Mouse (Mus musculus): ENCODE data around the gene Gja8. TPM values are rescaled to one million over a fixed set of nuclear protein-coding genes. Genes with fewer than 3 reads are reported as not detected.
A peak's percentile ranks its signal among the peaks of the same experiment; 100 is the strongest.

Gja8 gene
- polyA plus RNA-seq, 1 experiment from 2014 or later, result not detected

GRCm38 (mm10) chr3:96924631-96925030, 1.2 kb downstream of the Gja8 start:
- Histone ChIP-seq H3K9me3 (no peaks in the 10 kb centered on the region), H3K4me3 (no peak overlapping the region), H3K27me3 (peaks cover 2% of the 10 kb centered on the region), H3K4me1 (no peaks in the 10 kb centered on the region), H3K36me3 (no peaks in the 10 kb centered on the region), H3K9ac (no peak overlapping the region), H3K27ac (no peak overlapping the region), H3K4me2 (no peak overlapping the region)
- 72% methylated on average over 4 of the region's 4 CpGs for WGBS
- ATAC-seq (ENCODE audit: insufficient number of reproducible peaks, low FRiP score, low TSS enrichment, low read depth), result no peak

- H3K27ac ChIP-seq, result no peak overlapping the region
- H3K4me3 ChIP-seq, result no peak overlapping the region
- ATAC-seq (ENCODE audit: insufficient number of reproducible peaks, low FRiP score, low TSS enrichment, low read depth), result no peak
- 15% methylated on average over 7 of the region's 7 CpGs for WGBS
- no peak overlapping the region for H3K4me2 ChIP-seq
- no peaks in the 10 kb centered on the region for H3K9me3 ChIP-seq
- peaks cover 26% of the 10 kb centered on the region for H3K27me3 ChIP-seq
- no peak overlapping the region for H3K9ac ChIP-seq
- H3K36me3 ChIP-seq, result no peaks in the 10 kb centered on the region
- no peaks in the 10 kb centered on the region for H3K4me1 ChIP-seq
These were observed 4.8 kb downstream of the Gja8 start for GRCm38 (mm10) chr3:96920991-96921390.

- peaks cover 4% of the 10 kb centered on the region; the same call in 1 of the 2 replicates for H3K4me1 ChIP-seq
- 49% methylated on average over 9 of the region's 9 CpGs for WGBS
- ATAC-seq (ENCODE audit: insufficient number of reproducible peaks, low FRiP score, low TSS enrichment, low read depth), result 0 out of 2 replicates have a peak, but pooled peaks have one; percentile 4
- peak overlapping the region; percentile 87 for H3K4me2 ChIP-seq
- peaks cover 19% of the 10 kb centered on the region; the same call in 1 of the 2 replicates for H3K27me3 ChIP-seq
- no peaks in the 10 kb centered on the region for H3K9me3 ChIP-seq
- H3K9ac ChIP-seq, result peak overlapping the region; percentile 89; the same call in 1 of the 2 replicates
- peak overlapping the region; percentile 97 for H3K4me3 ChIP-seq
- H3K36me3 ChIP-seq, result no peaks in the 10 kb centered on the region
- H3K27ac ChIP-seq, result no peak overlapping the region
These were observed 20.2 kb downstream of the Gja8 start for GRCm38 (mm10) chr3:96905592-96905991.

- peaks cover 4% of the 10 kb centered on the region; the same call in 1 of the 2 replicates for H3K4me1 ChIP-seq
- H3K4me2 ChIP-seq, result peak within 1 kb of the TSS; percentile 87
- peak within 1 kb of the TSS; percentile 97 for H3K4me3 ChIP-seq
- peak within 1 kb of the TSS; percentile 89 for H3K9ac ChIP-seq
- WGBS, result under 1% methylated on average over 40 of the region's 40 CpGs
- no peaks in the 10 kb centered on the region for H3K9me3 ChIP-seq
- peaks cover 16% of the 10 kb centered on the region; the same call in 1 of the 2 replicates for H3K27me3 ChIP-seq
- H3K36me3 ChIP-seq, result no peaks in the 10 kb centered on the region
- ATAC-seq (ENCODE audit: insufficient number of reproducible peaks, low FRiP score, low TSS enrichment, low read depth), result peak; percentile 86
- H3K27ac ChIP-seq, result no peak within 1 kb of the TSS; the same call in 1 of the 2 replicates
These were observed 20.8 kb downstream of the Gja8 start, which contains the start of gene Gpr89 for GRCm38 (mm10) chr3:96904851-96905541. Gene Gpr89, minus strand, starts transcription at chr3:96905346.

GRCm38 (mm10) chr3:96904393-96904792, 21.4 kb downstream of the Gja8 start, which contains the start of gene Gja5:
Gene Gja5, plus strand, starts transcription at chr3:96904693.
- peak within 1 kb of the TSS; percentile 89 for H3K9ac ChIP-seq
- H3K4me3 ChIP-seq, result peak within 1 kb of the TSS; percentile 97
- peaks cover 16% of the 10 kb centered on the region; the same call in 1 of the 2 replicates for H3K27me3 ChIP-seq
- peaks cover 4% of the 10 kb centered on the region; the same call in 1 of the 2 replicates for H3K4me1 ChIP-seq
- ATAC-seq (ENCODE audit: insufficient number of reproducible peaks, low FRiP score, low TSS enrichment, low read depth), result no peak
- no peak within 1 kb of the TSS; the same call in 1 of the 2 replicates for H3K27ac ChIP-seq
- peak within 1 kb of the TSS; percentile 87 for H3K4me2 ChIP-seq
- no peaks in the 10 kb centered on the region for H3K36me3 ChIP-seq
- no peaks in the 10 kb centered on the region for H3K9me3 ChIP-seq
- WGBS, result 15% methylated on average over 14 of the region's 14 CpGs

GRCm38 (mm10) chr3:96902336-96902999, 23.4 kb downstream of the Gja8 start:
- Histone ChIP-seq H3K9ac (no peak overlapping the region), H3K27me3 (peaks cover 9% of the 10 kb centered on the region; the same call in 1 of the 2 replicates), H3K4me1 (peaks cover 4% of the 10 kb centered on the region; the same call in 1 of the 2 replicates), H3K36me3 (peaks cover 8% of the 10 kb centered on the region; the same call in 1 of the 2 replicates), H3K27ac (no peak overlapping the region), H3K9me3 (no peaks in the 10 kb centered on the region), H3K4me3 (no peak overlapping the region), H3K4me2 (no peak overlapping the region)
- whole genome bisulfite sequencing, result 86% methylated on average over 4 of the region's 4 CpGs
- no peak for ATAC-seq (ENCODE audit: insufficient number of reproducible peaks, low FRiP score, low TSS enrichment, low read depth)

- Histone ChIP-seq H3K27ac (no peak overlapping the region), H3K9ac (no peak overlapping the region), H3K27me3 (no peaks in the 10 kb centered on the region), H3K4me1 (no peaks in the 10 kb centered on the region), H3K4me3 (no peak overlapping the region), H3K4me2 (no peak overlapping the region), H3K36me3 (peaks cover 60% of the 10 kb centered on the region), H3K9me3 (no peaks in the 10 kb centered on the region)
- 93% methylated on average over 7 of the region's 7 CpGs for WGBS
- ATAC-seq (ENCODE audit: insufficient number of reproducible peaks, low FRiP score, low TSS enrichment, low read depth), result no peak
These were observed 42.1 kb downstream of the Gja8 start for GRCm38 (mm10) chr3:96883690-96884089.

- no peak for ATAC-seq (ENCODE audit: insufficient number of reproducible peaks, low FRiP score, low TSS enrichment, low read depth)
- Histone ChIP-seq H3K9ac (no peak overlapping the region), H3K36me3 (peaks cover 62% of the 10 kb centered on the region), H3K4me1 (no peaks in the 10 kb centered on the region), H3K27me3 (no peaks in the 10 kb centered on the region), H3K4me3 (no peak overlapping the region), H3K27ac (no peak overlapping the region), H3K4me2 (no peak overlapping the region), H3K9me3 (no peaks in the 10 kb centered on the region)
- WGBS, result 93% methylated on average over 14 of the region's 14 CpGs
These were observed 43.6 kb downstream of the Gja8 start for GRCm38 (mm10) chr3:96882061-96882849.

- no peaks in the 10 kb centered on the region for H3K9me3 ChIP-seq
- no peaks in the 10 kb centered on the region for H3K4me1 ChIP-seq
- ATAC-seq (ENCODE audit: insufficient number of reproducible peaks, low FRiP score, low TSS enrichment, low read depth), result no peak
- H3K4me3 ChIP-seq, result no peak overlapping the region
- no peak overlapping the region for H3K27ac ChIP-seq
- H3K36me3 ChIP-seq, result peaks cover 59% of the 10 kb centered on the region
- no peaks in the 10 kb centered on the region for H3K27me3 ChIP-seq
- no peak overlapping the region for H3K9ac ChIP-seq
- whole genome bisulfite sequencing, result 78% methylated on average over 6 of the region's 6 CpGs
- no peak overlapping the region for H3K4me2 ChIP-seq
These were observed 44.3 kb downstream of the Gja8 start for GRCm38 (mm10) chr3:96881557-96881956.

GRCm38 (mm10) chr3:96880385-96880784, 45.4 kb downstream of the Gja8 start:
- 83% methylated on average over 4 of the region's 4 CpGs for WGBS
- H3K4me2 ChIP-seq, result no peak overlapping the region

GRCm38 (mm10) chr3:96879536-96879935, 46.3 kb downstream of the Gja8 start:
- Histone ChIP-seq H3K4me1 (no peaks in the 10 kb centered on the region), H3K27ac (no peak overlapping the region), H3K36me3 (peaks cover 61% of the 10 kb centered on the region), H3K27me3 (no peaks in the 10 kb centered on the region), H3K4me3 (no peak overlapping the region), H3K9me3 (no peaks in the 10 kb centered on the region), H3K9ac (no peak overlapping the region), H3K4me2 (no peak overlapping the region)
- no peak for ATAC-seq (ENCODE audit: insufficient number of reproducible peaks, low FRiP score, low TSS enrichment, low read depth)
- WGBS, result 87% methylated on average over 9 of the region's 9 CpGs

More at GRCm38 (mm10) chr3:96880385-96880784, 45.4 kb downstream of the Gja8 start:
- Histone ChIP-seq H3K4me3 (no peak overlapping the region), H3K27me3 (no peaks in the 10 kb centered on the region), H3K9ac (no peak overlapping the region), H3K27ac (no peak overlapping the region), H3K4me1 (no peaks in the 10 kb centered on the region), H3K9me3 (no peaks in the 10 kb centered on the region), H3K36me3 (peaks cover 57% of the 10 kb centered on the region)
- ATAC-seq (ENCODE audit: insufficient number of reproducible peaks, low FRiP score, low TSS enrichment, low read depth), result no peak
